Mouse (Mus musculus) CD4-positive helper T cell, adult 2 months (primary cell): ENCODE measurements around the gene Ccni.

ENCODE experiments used
- DNase-seq: peaks from one replicate; pipeline ENCODE4 v3.0.0-alpha.2; 2012; ENCODE audit warnings: low read depth, missing footprints, low spot score

Gene Ccni

GRCm38 (mm10) chr5:93136956-93137586 is 69.2 kb downstream of the Ccni start:
- peak; percentile 76 for DNase-seq

- peak; percentile 51 for DNase-seq
Measured at GRCm38 (mm10) chr5:93135368-93136107, 70.8 kb downstream of the Ccni start.

DNA sequence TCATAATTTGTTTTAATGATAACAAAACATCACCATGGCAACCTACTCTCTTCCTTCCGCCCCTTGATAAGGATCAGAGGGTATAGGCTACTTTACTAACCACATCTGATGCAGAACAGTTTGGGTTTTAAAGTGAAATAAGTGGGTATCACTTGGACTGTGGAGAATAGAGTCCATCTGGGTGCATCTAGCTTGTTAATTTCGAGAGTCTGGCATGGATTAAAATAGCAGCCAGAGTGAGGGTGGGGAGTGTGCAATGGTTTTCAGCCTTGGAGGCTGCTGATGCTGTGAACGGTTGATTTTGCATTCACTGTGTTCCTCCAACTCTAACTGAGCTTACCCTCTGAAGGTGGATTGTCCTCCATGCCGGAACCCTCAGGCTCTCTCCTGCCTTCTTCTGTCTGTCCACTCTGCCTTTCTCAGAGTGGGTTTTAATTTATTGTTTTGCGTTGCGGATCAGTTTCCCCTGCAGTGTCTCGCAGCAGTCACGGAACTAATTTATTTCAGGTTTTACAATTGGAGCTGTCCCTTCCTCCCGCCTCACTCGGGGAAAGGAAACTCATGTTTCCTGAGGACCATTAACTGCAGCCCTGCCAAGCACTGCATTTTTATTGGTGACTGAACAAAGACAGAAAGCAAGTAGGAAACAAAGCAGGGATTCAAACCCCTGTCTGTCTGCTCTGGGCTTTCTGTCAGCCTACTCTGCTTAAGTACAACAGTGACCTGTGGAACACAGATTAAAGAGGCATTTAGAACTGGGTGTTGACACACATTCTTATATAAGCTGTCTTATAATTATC is 72.7 kb downstream of the Ccni start:
- peak; percentile 80 for DNase-seq
